Mouse (Mus musculus): ENCODE data around the gene Zfp189.

The Zfp189 gene

GRCm38 (mm10) chr4:49539665-49540064, 18.7 kb downstream of the Zfp189 start:
- DNase-seq (ENCODE audit: low spot score) = no peak

GRCm38 (mm10) chr4:49540966-49541365, 20.0 kb downstream of the Zfp189 start:
- DNase-seq (ENCODE audit: low spot score) = no peak

GRCm38 (mm10) chr4:49546026-49546425, 25.1 kb downstream of the Zfp189 start:
- no peak for DNase-seq (ENCODE audit: low spot score)

GRCm38 (mm10) chr4:49546873-49547543, 26.0 kb downstream of the Zfp189 start:
- DNase-seq (ENCODE audit: low spot score) = no peak

- DNase-seq (ENCODE audit: low spot score) = no peak
Observed at GRCm38 (mm10) chr4:49547544-49548219, 26.7 kb downstream of the Zfp189 start.

- no peak for DNase-seq (ENCODE audit: low spot score)
Observed at GRCm38 (mm10) chr4:49549383-49549782, 28.4 kb downstream of the Zfp189 start, which contains the start of gene Aldob. Gene Aldob (minus strand): TSS chr4:49549546.

- no peak for DNase-seq (ENCODE audit: low spot score)
Observed at GRCm38 (mm10) chr4:49553380-49553779, 32.4 kb downstream of the Zfp189 start.

- DNase-seq (ENCODE audit: low spot score) = no peak
Observed at GRCm38 (mm10) chr4:49557375-49557774, 36.4 kb downstream of the Zfp189 start.

- DNase-seq (ENCODE audit: low spot score) = no peak
Observed at GRCm38 (mm10) chr4:49558181-49558580, 37.2 kb downstream of the Zfp189 start.

GRCm38 (mm10) chr4:49559915-49560772, 39.2 kb downstream of the Zfp189 start:
- DNase-seq (ENCODE audit: low spot score) = no peak

- DNase-seq (ENCODE audit: low spot score) = no peak
Observed at GRCm38 (mm10) chr4:49567613-49568012, 46.6 kb downstream of the Zfp189 start.

GRCm38 (mm10) chr4:49572194-49572593, 51.2 kb downstream of the Zfp189 start:
- no peak for DNase-seq (ENCODE audit: low spot score)
